Mouse (Mus musculus) small intestine, adult 2 months (tissue): Measurements from ENCODE around the gene Dbp. TPM values are rescaled to one million over a fixed set of nuclear protein-coding genes. Genes with fewer than 3 reads are reported as not detected.

Source experiments
- H3K27ac ChIP-seq: fragments of 200-500 bp; 2 replicates; pipeline ENCODE4 v1.5.1; 2012; ENCODE audit warnings: low read depth, low read length, control low read depth, inconsistent platforms; ENCODE audit not compliant: insufficient read depth
- H3K27me3 ChIP-seq: fragments of 200-500 bp; 2 replicates; pipeline ENCODE4 v1.6.1; 2012; ENCODE audit warnings: mild to moderate bottlenecking, moderate library complexity, low read length, inconsistent platforms; ENCODE audit not compliant: control insufficient read depth, insufficient read depth
- H3K36me3 ChIP-seq: fragments of 200-500 bp; 2 replicates; pipeline ENCODE4 v1.6.1; 2012; ENCODE audit warnings: mild to moderate bottlenecking, low read length, control low read depth, inconsistent platforms; ENCODE audit not compliant: control insufficient read depth, insufficient read depth
- H3K4me1 ChIP-seq: fragments of 200-500 bp; 2 replicates; pipeline ENCODE4 v1.6.1; 2012; ENCODE audit warnings: low read length, inconsistent platforms, mixed read lengths; ENCODE audit not compliant: control insufficient read depth, insufficient read depth, insufficient read length
- H3K4me3 ChIP-seq: fragments of 200-500 bp; 2 replicates; pipeline ENCODE4 v1.5.1; 2012; ENCODE audit warnings: low read depth, mild to moderate bottlenecking, control low read depth, inconsistent platforms, low read length, moderate library complexity
- CTCF ChIP-seq: fragments of 200-500 bp; IDR thresholded peaks from 2 replicates; pipeline ENCODE4 v1.5.1; 2012; ENCODE audit warnings: low read depth, mild to moderate bottlenecking, control low read depth, inconsistent platforms, low read length, moderate library complexity, mixed read lengths; ENCODE audit not compliant: insufficient replicate concordance, insufficient read length; ENCODE audit errors: extremely low read depth
- POLR2A ChIP-seq: fragments of 200-500 bp; IDR thresholded peaks from 2 replicates; pipeline ENCODE4 v1.6.1; 2012; ENCODE audit warnings: low read depth, mild to moderate bottlenecking, control low read depth, inconsistent platforms, low read length, moderate library complexity
- WGBS: fragments of 180-500 bp; shearing (Covaris S2); methylation state at CpG from one replicate; pipeline ENCODE4 v1.1.7; 2018; 5-methylcytosine and 5-hydroxymethylcytosine counted together
- polyA plus RNA-seq: library from polyadenylated mRNA; depleted of rRNA; stranded (reverse); fragments of >200 nt; gene quantifications from 2 replicates; pipeline ENCODE4 v1.2.3, GENCODE M21; 2012; rRNA removed

Gene Dbp
- polyA plus RNA-seq, 1 experiment: 13.1 TPM

GRCm38 (mm10) chr7:45746518-45746917 lies 41.6 kb downstream of the Dbp start:
- peak; percentile 72; the same call in 1 of the 2 replicates for TF ChIP-seq CTCF
- TF ChIP-seq POLR2A: no peak
- WGBS: 81% methylated on average over 6 of the region's 6 CpGs
- peaks cover 30% of the 10 kb centered on the region for H3K4me1 ChIP-seq

DNA sequence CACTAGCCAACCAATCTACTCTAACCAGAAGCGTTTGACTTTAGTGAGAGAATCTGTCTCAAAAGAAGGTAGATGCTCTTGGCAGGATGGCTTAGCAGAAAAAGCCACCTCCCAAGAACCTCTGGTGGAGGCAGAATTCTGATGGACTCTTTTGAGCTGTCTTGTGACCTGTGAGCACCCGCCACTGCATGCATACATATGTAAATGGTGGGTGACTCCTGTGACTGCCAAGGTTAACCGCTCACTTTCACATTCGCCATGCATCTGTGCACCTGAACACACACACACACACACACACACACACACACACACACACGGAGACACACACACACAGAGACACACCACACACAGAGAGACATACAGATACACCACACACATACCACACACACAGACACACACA lies 42.6 kb downstream of the Dbp start:
- Histone ChIP-seq H3K4me3 (no peak overlapping the region), H3K27ac (no peak overlapping the region), H3K4me1 (peaks cover 25% of the 10 kb centered on the region), H3K27me3 (no peaks in the 10 kb centered on the region), H3K36me3 (peaks cover 18% of the 10 kb centered on the region)
- 87% methylated on average over 5 of the region's 5 CpGs for WGBS
- TF ChIP-seq POLR2A (no peak), CTCF (no peak)

More at GRCm38 (mm10) chr7:45746518-45746917, 41.6 kb downstream of the Dbp start:
- Histone ChIP-seq H3K27me3 (no peaks in the 10 kb centered on the region), H3K27ac (no peak overlapping the region), H3K36me3 (peaks cover 16% of the 10 kb centered on the region; the same call in 1 of the 2 replicates), H3K4me3 (no peak overlapping the region)

DNA sequence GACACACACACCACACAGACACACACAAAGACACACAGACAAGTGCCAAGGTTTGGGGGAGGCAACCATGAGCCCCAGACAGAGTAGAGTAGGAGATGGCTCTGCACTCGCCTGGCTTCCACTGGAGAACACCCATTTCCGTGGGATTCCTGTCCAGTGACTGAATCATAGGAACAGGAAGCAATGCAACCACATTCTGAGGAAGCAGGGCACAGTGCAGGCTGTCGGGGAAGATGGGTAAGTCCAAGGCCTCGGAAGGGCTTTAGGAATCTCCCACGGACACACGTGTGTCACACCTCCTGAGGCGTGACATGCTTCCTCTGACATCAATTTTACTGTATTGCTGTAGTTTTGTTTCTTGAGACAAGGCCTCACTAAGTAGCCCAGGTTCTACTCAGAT lies 43.2 kb downstream of the Dbp start:
- Histone ChIP-seq H3K27me3 (no peaks in the 10 kb centered on the region), H3K4me3 (no peak overlapping the region), H3K36me3 (peaks cover 22% of the 10 kb centered on the region), H3K27ac (no peak overlapping the region), H3K4me1 (peaks cover 26% of the 10 kb centered on the region)
- no peak for TF ChIP-seq POLR2A
- no peak for TF ChIP-seq CTCF
- 81% methylated on average over 7 of the region's 7 CpGs for WGBS

- H3K27me3 ChIP-seq: no peaks in the 10 kb centered on the region
- H3K27ac ChIP-seq: peak overlapping the region; percentile 72
- H3K4me3 ChIP-seq: 0 out of 2 replicates have a peak overlapping the region, but pooled peaks have one; percentile 0
- peaks cover 22% of the 10 kb centered on the region for H3K36me3 ChIP-seq
- TF ChIP-seq CTCF: no peak
- no peak for TF ChIP-seq POLR2A
- WGBS: 19% methylated on average over 10 of the region's 10 CpGs
- H3K4me1 ChIP-seq: peaks cover 28% of the 10 kb centered on the region
These were observed 44.5 kb downstream of the Dbp start for GRCm38 (mm10) chr7:45749401-45749800.

DNA sequence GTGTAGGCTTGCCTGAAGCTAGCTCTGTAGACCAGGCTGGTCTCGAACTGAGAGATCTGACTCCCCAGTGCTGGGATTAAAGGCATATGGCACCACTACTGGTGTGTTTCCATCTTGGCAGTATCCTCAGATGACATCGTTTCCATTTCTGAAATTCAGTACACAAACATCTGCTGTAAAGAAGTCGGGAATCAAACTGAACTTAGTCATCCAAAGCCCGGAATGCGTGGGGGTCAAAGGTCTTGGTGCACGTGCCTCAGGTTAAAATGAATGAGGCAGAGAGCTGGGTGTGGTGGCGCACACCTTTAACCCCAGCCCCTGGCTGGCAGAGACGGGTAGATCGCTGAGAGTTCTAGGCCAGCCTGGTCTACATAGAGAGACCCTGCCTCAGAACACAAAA lies 45.3 kb downstream of the Dbp start:
- peaks cover 24% of the 10 kb centered on the region for H3K36me3 ChIP-seq
- peaks cover 28% of the 10 kb centered on the region for H3K4me1 ChIP-seq
- H3K27me3 ChIP-seq: no peaks in the 10 kb centered on the region
- no peak for TF ChIP-seq CTCF
- TF ChIP-seq POLR2A: no peak
- 27% methylated on average over 9 of the region's 9 CpGs for WGBS
- H3K4me3 ChIP-seq: no peak overlapping the region
- H3K27ac ChIP-seq: peak overlapping the region; percentile 72

GRCm38 (mm10) chr7:45755703-45756102 lies 50.8 kb downstream of the Dbp start:
- H3K4me3 ChIP-seq: no peak overlapping the region
- H3K27me3 ChIP-seq: no peaks in the 10 kb centered on the region
- peaks cover 23% of the 10 kb centered on the region; the same call in 1 of the 2 replicates for H3K4me1 ChIP-seq
- H3K27ac ChIP-seq: no peak overlapping the region
- peaks cover 9% of the 10 kb centered on the region for H3K36me3 ChIP-seq
- WGBS: 65% methylated on average over 6 of the region's 6 CpGs
- TF ChIP-seq CTCF: no peak
- TF ChIP-seq POLR2A: no peak

GRCm38 (mm10) chr7:45759400-45759799 lies 54.5 kb downstream of the Dbp start:
- peak; percentile 33; the same call in 1 of the 2 replicates for TF ChIP-seq CTCF
- peak; percentile 55; the same call in 1 of the 2 replicates for TF ChIP-seq POLR2A
- peaks cover 4% of the 10 kb centered on the region for H3K36me3 ChIP-seq
- H3K27me3 ChIP-seq: no peaks in the 10 kb centered on the region
- peak overlapping the region; percentile 81 for H3K4me3 ChIP-seq
- H3K4me1 ChIP-seq: peaks cover 14% of the 10 kb centered on the region; the same call in 1 of the 2 replicates
- WGBS: 6% methylated on average over 27 of the region's 27 CpGs
- peak overlapping the region; percentile 89 for H3K27ac ChIP-seq

Other genes starting within 250 kb of the Dbp start
- 1,857 and 2,336 TPM in 2 replicates for gene Ftl1, start 245.2 kb upstream of the Dbp start, polyA plus RNA-seq
- gene Bax, start 238.2 kb upstream of the Dbp start, polyA plus RNA-seq: 57.1 and 105 TPM in 2 replicates
- 0.09 TPM in 1 of 2 replicates, not detected in the other for gene Tulp2, start 223.2 kb upstream of the Dbp start, polyA plus RNA-seq
- gene Gm45808, start 218.3 kb upstream of the Dbp start, polyA plus RNA-seq: 0.23 TPM in 1 of 2 replicates, not detected in the other
- gene Dhdh, start 216.3 kb upstream of the Dbp start, polyA plus RNA-seq: 0.34 and 0.41 TPM in 2 replicates
- gene Nucb1, start 194.7 kb upstream of the Dbp start, polyA plus RNA-seq: 143 and 456 TPM in 2 replicates
- gene Ppp1r15a, start 178.8 kb upstream of the Dbp start, polyA plus RNA-seq: 15.3 and 15.9 TPM in 2 replicates
- gene Plekha4, start 178.8 kb upstream of the Dbp start, polyA plus RNA-seq: 4.7 and 4.9 TPM in 2 replicates
- 0.20 and 0.25 TPM in 2 replicates for gene Hsd17b14, start 150.2 kb upstream of the Dbp start, polyA plus RNA-seq
- gene Bcat2, start 134.9 kb upstream of the Dbp start, polyA plus RNA-seq: 26.3 and 41.8 TPM in 2 replicates
- 0.29 and 4.2 TPM in 2 replicates for gene Fgf21, start 89.6 kb upstream of the Dbp start, polyA plus RNA-seq
- gene Fut1, start 87.8 kb upstream of the Dbp start, polyA plus RNA-seq: 1.7 and 2.5 TPM in 2 replicates
- gene Izumo1, start 83.3 kb upstream of the Dbp start, polyA plus RNA-seq: 0.24 and 0.25 TPM in 2 replicates
- gene Rasip1, start 77.6 kb upstream of the Dbp start, polyA plus RNA-seq: 7.2 and 11.6 TPM in 2 replicates
- 0.63 and 0.84 TPM in 2 replicates for gene Mamstr, start 65.1 kb upstream of the Dbp start, polyA plus RNA-seq
- 1.2 and 18.4 TPM in 2 replicates for gene Fut2, start 38.7 kb upstream of the Dbp start, polyA plus RNA-seq
- gene Ntn5, start 21.1 kb upstream of the Dbp start, polyA plus RNA-seq: 0.39 and 0.47 TPM in 2 replicates
- gene Sec1, start 10.7 kb upstream of the Dbp start, polyA plus RNA-seq: 0.14 and 0.22 TPM in 2 replicates
- gene Car11, start 5.2 kb upstream of the Dbp start, polyA plus RNA-seq: 2.1 and 2.3 TPM in 2 replicates
- 820 and 1,370 TPM in 2 replicates for gene Rpl18, start 10.4 kb downstream of the Dbp start, polyA plus RNA-seq
- 87.3 and 164 TPM in 2 replicates for gene Sphk2, start 12.9 kb downstream of the Dbp start, polyA plus RNA-seq
- gene Fam83e, start 16.1 kb downstream of the Dbp start, polyA plus RNA-seq: 64.5 and 102 TPM in 2 replicates
- 0.20 and 0.38 TPM in 2 replicates for gene Spaca4, start 20.7 kb downstream of the Dbp start, polyA plus RNA-seq
- 1.9 and 2.1 TPM in 2 replicates for gene Lmtk3, start 78.7 kb downstream of the Dbp start, polyA plus RNA-seq
- gene Sult2b1, start 79.6 kb downstream of the Dbp start, polyA plus RNA-seq: 139 and 454 TPM in 2 replicates
- 19.2 and 51.4 TPM in 2 replicates for gene Cyth2, start 109.5 kb downstream of the Dbp start, polyA plus RNA-seq
- 0.08 and 0.28 TPM in 2 replicates for gene Kcnj14, start 119.7 kb downstream of the Dbp start, polyA plus RNA-seq
- 8.5 and 10.1 TPM in 2 replicates for gene Grwd1, start 125.9 kb downstream of the Dbp start, polyA plus RNA-seq
- gene Kdelr1, start 167.7 kb downstream of the Dbp start, polyA plus RNA-seq: 178 and 333 TPM in 2 replicates
- 5.5 and 10.4 TPM in 2 replicates for gene Grin2d, start 173.3 kb downstream of the Dbp start, polyA plus RNA-seq
- 0.41 TPM in 1 of 2 replicates, not detected in the other for gene Syngr4, start 191.6 kb downstream of the Dbp start, polyA plus RNA-seq
- gene Tmem143, start 191.9 kb downstream of the Dbp start, polyA plus RNA-seq: 30.9 and 46.4 TPM in 2 replicates
- gene Emp3, start 216.3 kb downstream of the Dbp start, polyA plus RNA-seq: 49.1 and 49.5 TPM in 2 replicates
- 8.0 and 8.9 TPM in 2 replicates for gene Ccdc114, start 219.0 kb downstream of the Dbp start, polyA plus RNA-seq